Mouse (Mus musculus): Measurements from ENCODE around the gene Tas2r105.

Gene Tas2r105

DNA sequence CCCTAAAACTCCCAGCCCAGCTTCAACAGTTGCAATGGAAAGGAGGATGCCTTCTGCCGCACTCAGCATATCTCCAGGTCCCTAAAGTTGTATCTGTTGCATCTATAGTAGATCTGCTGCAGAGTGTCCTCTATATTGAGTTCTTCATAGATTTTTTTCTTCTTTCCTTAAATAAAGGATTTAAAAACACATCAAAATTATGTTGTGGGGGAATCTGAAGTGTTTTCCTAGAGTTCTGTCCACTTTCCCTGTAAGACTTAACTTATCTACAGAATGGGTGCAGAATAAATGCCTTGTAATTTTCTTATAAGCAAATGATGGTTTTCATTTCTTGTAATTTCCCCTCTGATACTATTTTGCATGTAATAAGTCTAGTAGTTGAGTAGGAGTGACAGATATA is at the start of gene Tas2r105:
Gene Tas2r105 (minus strand): TSS at position 101 of the 400 bp plus-strand sequence.
- no peak for DNase-seq

- DNase-seq: no peak
Observed at GRCm38 (mm10) chr6:131712803-131713202, 25.5 kb upstream of the Tas2r105 start.

DNA sequence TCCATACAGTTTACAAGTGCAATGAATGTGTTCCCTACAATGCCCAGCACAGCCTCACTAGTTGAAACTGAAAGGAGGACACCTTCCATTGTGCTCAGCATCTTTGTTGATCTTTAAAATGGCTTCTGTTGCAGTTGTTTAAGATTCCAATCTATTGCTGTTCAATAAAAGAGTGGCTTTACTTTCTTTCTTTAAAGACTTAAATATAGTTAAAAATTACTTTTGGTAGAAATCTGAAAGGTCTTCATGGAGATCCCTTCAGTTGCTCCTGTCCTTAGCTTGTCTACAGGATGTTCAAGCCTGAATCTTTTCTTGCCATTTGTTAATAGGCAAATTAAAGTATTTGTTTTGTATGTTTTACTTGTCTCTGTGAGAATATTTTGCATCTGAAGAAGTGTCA is 2.7 kb upstream of the Tas2r105 start, which contains the start of gene Tas2r114:
Gene Tas2r114 (minus strand): TSS at position 101 of the 400 bp plus-strand sequence.
- DNase-seq: no peak

- DNase-seq: no peak
Observed at GRCm38 (mm10) chr6:131685644-131686043, 1.7 kb downstream of the Tas2r105 start, which contains the start of gene Tas2r104. Gene Tas2r104 (minus strand): TSS chr6:131685744.

DNA sequence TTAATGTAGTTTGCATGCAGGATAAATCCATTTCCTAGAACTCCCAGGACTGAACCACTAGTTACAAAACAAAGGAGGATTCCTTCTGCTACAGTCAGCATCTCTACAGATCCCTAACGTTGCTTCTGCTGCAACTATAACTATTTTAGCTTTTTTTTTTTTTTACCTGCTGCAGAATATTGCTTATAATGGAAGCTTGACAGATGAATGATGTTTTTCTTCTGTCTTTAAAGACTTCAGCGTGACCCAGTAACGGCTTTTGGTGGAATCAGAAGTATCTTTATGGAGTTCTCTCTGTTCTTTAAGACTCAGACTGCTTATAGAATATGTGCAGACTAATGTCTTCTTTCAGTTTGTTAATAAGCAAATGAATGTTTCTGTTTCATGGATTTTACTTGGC is 8.5 kb downstream of the Tas2r105 start, which contains the start of gene Tas2r106:
Gene Tas2r106 (minus strand): TSS at position 101 of the 400 bp plus-strand sequence.
- no peak for DNase-seq

- no peak for DNase-seq
Observed at GRCm38 (mm10) chr6:131660049-131660448, 27.2 kb downstream of the Tas2r105 start, which contains the start of gene Tas2r107. Gene Tas2r107 (minus strand): TSS chr6:131660149.

Data from thymus, postnatal 14 days (tissue).